Mouse (Mus musculus): ENCODE measurements around the gene Slc39a7. TPM values are rescaled to one million over a fixed set of nuclear protein-coding genes. Genes with fewer than 3 reads are reported as not detected.
A peak's percentile ranks its signal among the peaks of the same experiment; 100 is the strongest.
"Not testable (repeated sequence)": the region's sequence is repeated elsewhere in the genome, so short reads cannot be mapped to it uniquely, and the experiment has no call there.

Gene Slc39a7
- polyA plus RNA-seq, 1 experiment, result 92.7 TPM

DNA sequence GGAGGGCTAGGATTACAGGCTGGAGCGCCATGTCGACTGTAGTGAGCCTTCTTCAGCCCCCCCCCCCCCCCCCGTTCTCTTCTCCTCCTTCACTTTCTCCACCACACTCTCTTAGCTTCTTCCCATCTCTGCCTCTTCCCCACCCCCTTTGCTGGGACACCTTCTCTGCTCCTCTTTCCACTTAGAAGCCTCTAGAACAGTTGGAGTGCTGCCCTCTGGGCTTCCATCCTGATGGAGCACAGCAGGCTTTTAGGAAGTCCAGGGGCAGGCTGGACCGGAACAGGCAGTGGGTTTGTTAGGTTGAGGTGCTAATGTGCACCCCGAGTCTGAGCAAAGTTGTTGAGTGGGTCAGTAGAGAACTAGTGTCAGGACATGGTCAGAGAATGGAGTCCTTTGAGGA, 21.3 kb downstream of the Slc39a7 start:
- no peak overlapping the region for H3K27ac ChIP-seq (ENCODE audit: insufficient read depth, low read length)
- no peak overlapping the region for H3K4me3 ChIP-seq (ENCODE audit: insufficient read depth, low read length)
- TF ChIP-seq CTCF (IDR thresholded peaks at IDR 0.05; ENCODE audit: extremely low read depth, insufficient read depth, low read length), result no peak
- TF ChIP-seq POLR2A (IDR thresholded peaks at IDR 0.05; ENCODE audit: extremely low read depth, insufficient read depth, low read length), result no peak
- no peaks in the 10 kb centered on the region for H3K4me1 ChIP-seq (ENCODE audit: control insufficient read depth, insufficient read depth, low read length)

DNA sequence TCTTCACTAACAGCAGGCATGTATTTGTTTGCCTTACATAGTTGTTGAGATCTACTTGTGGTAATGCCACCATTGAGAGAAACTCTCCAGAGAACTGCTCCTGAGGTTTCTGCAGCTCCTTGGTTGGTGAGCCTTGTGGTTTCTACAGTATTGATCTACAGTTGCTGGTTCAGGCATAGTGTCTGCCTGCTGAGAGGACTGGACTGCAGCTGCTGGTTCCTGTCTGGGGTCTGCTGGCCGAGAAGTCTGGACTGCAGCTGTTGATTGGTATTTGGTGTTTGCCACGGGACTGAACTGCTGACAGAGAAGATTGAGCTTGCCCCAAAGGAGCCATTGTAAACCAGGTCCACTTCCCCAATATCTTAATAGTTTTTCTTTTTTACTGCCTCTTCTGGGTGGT, 24.9 kb downstream of the Slc39a7 start:
- H3K27ac ChIP-seq (ENCODE audit: insufficient read depth, low read length), result no peak overlapping the region

DNA sequence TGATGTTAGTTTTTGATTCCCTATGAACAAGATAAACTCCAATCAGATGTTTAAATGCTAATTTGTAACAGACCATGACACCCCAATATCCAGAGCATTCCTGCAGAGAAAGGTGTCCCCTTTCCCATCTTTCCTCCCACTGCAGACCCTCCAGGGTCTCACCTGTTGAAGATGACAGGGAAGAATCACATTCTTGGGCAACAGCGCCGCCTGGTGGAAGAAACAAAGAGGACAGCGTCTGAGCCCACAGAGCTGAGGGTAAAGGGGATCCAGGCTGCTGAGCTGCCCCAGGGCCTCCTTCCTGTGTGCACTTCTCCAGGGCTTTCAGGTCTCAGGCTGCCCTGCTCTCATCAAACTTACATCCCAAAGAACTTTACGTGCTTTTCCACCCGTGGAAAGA, 28.1 kb downstream of the Slc39a7 start:
- no peaks in the 10 kb centered on the region for H3K4me1 ChIP-seq (ENCODE audit: control insufficient read depth, insufficient read depth, low read length)
- H3K27ac ChIP-seq (ENCODE audit: insufficient read depth, low read length), result no peak overlapping the region
- no peak overlapping the region for H3K4me3 ChIP-seq (ENCODE audit: insufficient read depth, low read length)
- TF ChIP-seq POLR2A (IDR thresholded peaks at IDR 0.05; ENCODE audit: extremely low read depth, insufficient read depth, low read length), result no peak
- peak; percentile 48; the same call in 1 of the 2 replicates for TF ChIP-seq CTCF (IDR thresholded peaks at IDR 0.05; ENCODE audit: extremely low read depth, insufficient read depth, low read length)

More for the DNA sequence above, 24.9 kb downstream of the Slc39a7 start:
- H3K4me1 ChIP-seq (ENCODE audit: control insufficient read depth, insufficient read depth, low read length), result no peaks in the 10 kb centered on the region
- TF ChIP-seq POLR2A (IDR thresholded peaks at IDR 0.05; ENCODE audit: extremely low read depth, insufficient read depth, low read length) (no peak), CTCF (IDR thresholded peaks at IDR 0.05; ENCODE audit: extremely low read depth, insufficient read depth, low read length) (no peak)
- H3K4me3 ChIP-seq (ENCODE audit: insufficient read depth, low read length), result no peak overlapping the region

DNA sequence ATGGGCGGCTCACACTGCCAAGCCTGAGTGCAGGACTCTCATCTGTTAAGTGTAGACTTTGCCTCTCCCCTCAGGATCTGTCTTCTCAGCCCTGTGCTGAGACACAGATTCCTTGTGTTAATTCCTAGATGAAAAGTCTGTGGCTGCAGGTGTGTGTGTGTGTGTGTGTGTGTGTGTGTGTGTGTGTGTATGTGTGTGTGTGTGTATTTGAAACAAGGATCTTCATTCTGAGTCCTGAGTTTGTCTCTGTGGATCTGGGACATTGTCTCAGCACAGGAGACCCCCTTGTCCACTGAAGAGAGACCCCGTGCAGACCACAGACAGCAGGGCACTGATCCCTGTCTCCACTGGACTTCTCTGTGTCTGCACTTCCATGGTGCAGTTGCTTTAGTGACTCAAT, 30.7 kb downstream of the Slc39a7 start:
- H3K4me1 ChIP-seq (ENCODE audit: control insufficient read depth, insufficient read depth, low read length); H3K27ac ChIP-seq (ENCODE audit: insufficient read depth, low read length); H3K4me3 ChIP-seq (ENCODE audit: insufficient read depth, low read length): not testable (repeated sequence)

DNA sequence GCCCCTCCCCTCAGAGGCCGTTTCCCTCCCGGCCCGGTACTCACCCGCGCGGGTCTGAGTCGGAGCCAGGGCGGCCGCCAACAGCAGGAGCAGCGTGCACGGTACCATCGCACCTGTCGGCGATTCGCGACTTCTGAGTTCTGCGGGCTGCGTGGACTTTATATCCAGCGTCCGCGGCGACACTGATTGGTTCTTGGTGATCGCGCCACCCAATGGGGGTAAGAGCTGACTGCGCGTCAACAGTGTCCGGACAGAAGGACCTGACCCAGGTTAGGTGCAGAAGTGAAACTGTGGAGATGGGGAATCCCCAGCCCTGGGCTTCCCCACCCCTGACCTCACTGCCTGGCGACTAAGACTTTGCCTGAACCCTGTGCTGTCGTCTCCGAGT, 31.3 kb downstream of the Slc39a7 start, which contains the start of gene H2-K1:
H2-K1 (minus strand) TSS at position 198 of the 388 bp plus-strand sequence.
- H3K27ac ChIP-seq (ENCODE audit: insufficient read depth, low read length), result no peak within 1 kb of the TSS
- TF ChIP-seq CTCF (IDR thresholded peaks at IDR 0.05; ENCODE audit: extremely low read depth, insufficient read depth, low read length), result no peak
- peak; percentile 81 for TF ChIP-seq POLR2A (IDR thresholded peaks at IDR 0.05; ENCODE audit: extremely low read depth, insufficient read depth, low read length)
- peak within 1 kb of the TSS; percentile 13 for H3K4me3 ChIP-seq (ENCODE audit: insufficient read depth, low read length)
- H3K4me1 ChIP-seq (ENCODE audit: control insufficient read depth, insufficient read depth, low read length), result no peaks in the 10 kb centered on the region

DNA sequence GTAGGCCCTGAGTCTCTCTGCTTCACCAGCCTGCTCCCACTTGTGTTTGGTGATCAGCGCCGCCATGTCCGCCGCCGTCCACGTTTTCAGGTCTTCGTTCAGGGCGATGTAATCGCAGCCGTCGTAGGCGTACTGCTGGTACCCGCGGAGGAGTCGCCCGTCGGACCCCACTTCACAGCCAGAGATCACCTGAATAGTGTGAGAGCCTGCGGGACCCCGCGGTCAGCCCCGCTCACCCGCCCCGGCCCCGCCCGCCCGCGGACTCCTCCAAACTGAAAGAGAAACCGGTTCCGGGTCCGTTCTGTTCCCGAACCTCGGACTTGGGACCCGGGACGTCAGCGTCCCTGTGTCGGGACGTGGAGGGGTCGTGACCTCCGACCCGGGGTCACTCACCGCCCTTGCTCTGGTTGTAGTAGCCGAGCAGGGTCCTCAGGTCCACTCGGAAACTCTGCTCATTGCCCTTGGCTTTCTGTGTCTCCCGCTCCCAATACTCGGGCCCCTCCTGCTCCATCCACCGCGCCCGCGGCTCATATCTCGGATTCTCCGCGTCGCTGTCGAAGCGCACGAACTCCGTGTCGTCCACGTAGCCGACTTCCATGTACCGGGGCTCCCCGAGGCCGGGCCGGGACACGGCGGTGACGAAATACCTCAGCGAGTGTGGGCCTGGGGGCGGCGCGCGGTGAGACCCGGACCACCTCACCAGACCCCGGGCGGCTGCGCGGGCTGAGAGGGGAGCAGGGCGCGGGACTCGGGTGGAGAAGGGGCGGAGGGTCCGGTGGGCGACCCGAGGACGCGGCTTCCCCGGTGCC, 31.9 kb downstream of the Slc39a7 start:
- TF ChIP-seq POLR2A (IDR thresholded peaks at IDR 0.05; ENCODE audit: extremely low read depth, insufficient read depth, low read length) (no peak), CTCF (IDR thresholded peaks at IDR 0.05; ENCODE audit: extremely low read depth, insufficient read depth, low read length) (no peak)
- no peaks in the 10 kb centered on the region for H3K4me1 ChIP-seq (ENCODE audit: control insufficient read depth, insufficient read depth, low read length)

DNA sequence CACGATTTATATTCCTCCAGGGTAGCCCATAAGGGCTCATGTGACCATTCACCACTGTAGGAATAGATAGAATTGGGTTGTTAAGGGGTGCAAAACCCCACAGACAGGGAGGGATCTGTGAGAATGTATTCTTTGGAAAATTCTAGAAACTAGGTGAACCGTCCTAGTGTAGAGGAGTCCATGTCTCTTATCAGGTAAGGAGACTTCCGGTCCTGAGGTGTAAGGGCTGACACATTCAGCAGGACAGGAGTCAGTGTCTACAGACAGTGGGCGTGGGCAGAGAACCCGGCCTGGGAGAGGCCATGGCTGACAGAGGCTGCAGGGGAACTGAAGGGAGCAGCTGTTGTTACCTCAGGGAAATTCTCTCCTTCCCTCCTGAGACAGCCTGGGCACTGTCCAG, 32.8 kb downstream of the Slc39a7 start:
- peak overlapping the region; percentile 13; the same call in 1 of the 2 replicates for H3K4me3 ChIP-seq (ENCODE audit: insufficient read depth, low read length)
- H3K4me1 ChIP-seq (ENCODE audit: control insufficient read depth, insufficient read depth, low read length); H3K27ac ChIP-seq (ENCODE audit: insufficient read depth, low read length): not testable (repeated sequence)

More for the DNA sequence above, 31.9 kb downstream of the Slc39a7 start:
- Histone ChIP-seq H3K27ac (ENCODE audit: insufficient read depth, low read length) (no peak overlapping the region), H3K4me3 (ENCODE audit: insufficient read depth, low read length) (peak overlapping the region; percentile 13)

DNA sequence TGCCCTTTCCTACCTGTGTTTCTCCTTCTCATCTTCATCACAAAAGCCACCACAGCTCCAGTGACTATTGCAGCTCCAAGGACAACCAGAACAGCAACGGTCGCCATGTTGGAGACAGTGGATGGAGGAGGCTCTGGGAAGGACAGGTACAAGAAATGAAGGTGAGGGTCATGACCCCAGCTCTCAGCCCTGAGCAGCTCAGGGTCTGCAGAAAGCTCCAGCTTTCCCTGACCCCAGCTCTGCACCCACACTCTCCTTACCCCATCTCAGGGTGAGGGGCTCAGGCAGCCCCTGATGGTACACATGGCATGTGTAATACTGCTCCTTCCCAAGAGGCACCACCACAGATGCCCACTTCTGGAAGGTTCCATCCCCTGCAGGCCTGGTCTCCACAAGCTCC, 34.5 kb downstream of the Slc39a7 start:
- H3K4me1 ChIP-seq (ENCODE audit: control insufficient read depth, insufficient read depth, low read length); H3K27ac ChIP-seq (ENCODE audit: insufficient read depth, low read length); H3K4me3 ChIP-seq (ENCODE audit: insufficient read depth, low read length): not testable (repeated sequence)

DNA sequence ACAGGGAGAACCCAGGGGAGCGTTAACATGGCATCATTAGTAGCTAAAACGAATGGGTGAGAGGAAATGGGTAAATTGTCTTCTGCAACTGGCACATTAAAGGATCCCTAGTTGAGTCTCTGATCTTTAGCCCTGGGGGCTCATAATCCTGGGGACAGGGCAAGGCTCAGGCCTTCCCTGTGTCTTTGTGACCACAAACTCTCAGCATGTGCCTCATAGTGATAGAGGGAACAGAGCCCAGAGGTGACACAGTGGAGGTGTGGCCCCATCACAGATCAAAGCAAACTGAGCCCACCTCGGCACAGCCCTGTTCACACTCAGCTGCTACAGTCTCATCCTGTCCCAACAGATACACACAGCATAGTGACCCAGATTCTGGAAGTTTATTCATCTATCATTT, 35.8 kb downstream of the Slc39a7 start:
- no peak for TF ChIP-seq CTCF (IDR thresholded peaks at IDR 0.05; ENCODE audit: extremely low read depth, insufficient read depth, low read length)
- no peak for TF ChIP-seq POLR2A (IDR thresholded peaks at IDR 0.05; ENCODE audit: extremely low read depth, insufficient read depth, low read length)

DNA sequence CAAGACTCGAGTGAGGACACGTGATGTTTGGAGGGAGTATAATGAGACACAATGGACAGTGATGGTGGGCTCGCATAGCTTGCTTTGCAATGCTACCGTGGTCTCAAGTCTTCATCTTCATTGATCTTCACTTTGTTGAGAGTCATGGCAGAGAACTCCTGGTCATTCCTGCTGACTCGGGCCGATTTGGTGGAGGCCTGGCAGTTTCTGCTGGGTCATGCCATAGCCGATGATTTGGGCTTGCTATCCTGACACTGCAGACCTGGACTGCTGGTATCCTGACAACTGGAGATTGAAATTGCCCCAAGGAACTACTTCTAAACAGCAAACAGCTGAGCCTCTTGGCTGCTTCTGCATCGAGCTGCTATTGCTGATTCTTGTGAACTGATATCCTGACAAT, 36.5 kb downstream of the Slc39a7 start:
- TF ChIP-seq CTCF (IDR thresholded peaks at IDR 0.05; ENCODE audit: extremely low read depth, insufficient read depth, low read length) (no peak), POLR2A (IDR thresholded peaks at IDR 0.05; ENCODE audit: extremely low read depth, insufficient read depth, low read length) (no peak)
- no peak overlapping the region for H3K27ac ChIP-seq (ENCODE audit: insufficient read depth, low read length)
- H3K4me3 ChIP-seq (ENCODE audit: insufficient read depth, low read length), result no peak overlapping the region
- H3K4me1 ChIP-seq (ENCODE audit: control insufficient read depth, insufficient read depth, low read length), result no peaks in the 10 kb centered on the region

More for the DNA sequence above, 35.8 kb downstream of the Slc39a7 start:
- H3K27ac ChIP-seq (ENCODE audit: insufficient read depth, low read length), result no peak overlapping the region
- H3K4me3 ChIP-seq (ENCODE audit: insufficient read depth, low read length), result no peak overlapping the region
- H3K4me1 ChIP-seq (ENCODE audit: control insufficient read depth, insufficient read depth, low read length), result no peaks in the 10 kb centered on the region

Data from cortical plate, adult 2 months (tissue).